Mouse (Mus musculus) liver, postnatal 0 days (tissue): ENCODE measurements around the gene Mta1. TPM values are rescaled to one million over a fixed set of nuclear protein-coding genes. Genes with fewer than 3 reads are reported as not detected.

ENCODE experiments used
- ATAC-seq: fragments of 200-750 bp; cut with Nextera tagmentation; 2 replicates; pipeline ENCODE4 v1.8.0; 2017; ENCODE audit warnings: mild to moderate bottlenecking, moderate library complexity
- DNase-seq: peaks from one replicate; pipeline ENCODE4 v3.0.0-alpha.2; 2016
- H3K27ac ChIP-seq: fragments of 300-500 bp; sonication (generic); 2 replicates; pipeline ENCODE4 v1.5.1; 2014; ENCODE audit warnings: antibody characterized with exemption, moderate library complexity, mild to moderate bottlenecking, low read depth
- H3K27me3 ChIP-seq: fragments of 300-500 bp; sonication (generic); 2 replicates; pipeline ENCODE4 v1.6.1; 2014; ENCODE audit warnings: low read length, control low read depth, mixed read lengths; ENCODE audit not compliant: insufficient read depth
- H3K36me3 ChIP-seq: fragments of 300-500 bp; sonication (generic); replicated peaks from 2 replicates; pipeline ENCODE4 v1.6.1; 2014; ENCODE audit warnings: mild to moderate bottlenecking, control low read depth, low read length, moderate library complexity, mixed read lengths; ENCODE audit not compliant: insufficient read depth
- H3K4me1 ChIP-seq: fragments of 300-500 bp; sonication (generic); 2 replicates; pipeline ENCODE4 v1.6.1; 2014; ENCODE audit warnings: antibody characterized with exemption, mild to moderate bottlenecking, control low read depth; ENCODE audit not compliant: insufficient read depth
- H3K4me2 ChIP-seq: fragments of 300-500 bp; sonication (generic); 2 replicates; pipeline ENCODE4 v1.6.1; 2014; ENCODE audit warnings: low read depth, mild to moderate bottlenecking, low read length, moderate library complexity, mixed read lengths
- H3K4me3 ChIP-seq: fragments of 300-500 bp; sonication (generic); 2 replicates; pipeline ENCODE4 v1.5.1; 2014; ENCODE audit warnings: low read depth, low read length
- H3K9ac ChIP-seq: fragments of 300-500 bp; sonication (generic); replicated peaks from 2 replicates; pipeline ENCODE4 v1.6.1; 2014; ENCODE audit warnings: mild to moderate bottlenecking, moderate library complexity
- H3K9me3 ChIP-seq: fragments of 300-500 bp; sonication (generic); 2 replicates; pipeline ENCODE4 v1.6.1; 2016; ENCODE audit warnings: mild to moderate bottlenecking, control low read depth, low read length, mixed read lengths
- CTCF ChIP-seq: sonication (generic); IDR thresholded peaks from 2 replicates; pipeline ENCODE4 v1.5.1; 2016; ENCODE audit warnings: antibody characterized with exemption, low read depth
- EP300 ChIP-seq: IDR thresholded peaks from 2 replicates; pipeline ENCODE4 v1.6.1; 2016; ENCODE audit warnings: antibody characterized with exemption, low read depth, mild to moderate bottlenecking
- WGBS: fragments of 180-500 bp; shearing (Covaris S2); extraction: QIAGEN DNeasy Blood & Tissue Kit; methylation state at CpG from one replicate; pipeline ENCODE4 v1.1.7; 2014; ENCODE audit not compliant: insufficient replicate concordance; 5-methylcytosine and 5-hydroxymethylcytosine counted together
- polyA plus RNA-seq: library from polyadenylated mRNA; unstranded; fragments of >200 nt; fragmentation: Nextera tagmentation; extraction: Ambion mirVana; gene quantifications from 2 replicates; pipeline ENCODE4 v1.2.1, GENCODE M21; 2015

Mta1 gene
- polyA plus RNA-seq, 1 experiment from 2014 or later = 3.9 TPM

- H3K4me3 ChIP-seq = no peak overlapping the region
- ATAC-seq (no peak), DNase-seq (no peak)
- no peaks in the 10 kb centered on the region for H3K9me3 ChIP-seq
- no peak for TF ChIP-seq EP300
- no peak for TF ChIP-seq CTCF
- no peak overlapping the region for H3K27ac ChIP-seq
- peaks cover 46% of the 10 kb centered on the region for H3K36me3 ChIP-seq
- H3K4me2 ChIP-seq = no peak overlapping the region
- H3K27me3 ChIP-seq = no peaks in the 10 kb centered on the region
- H3K4me1 ChIP-seq = no peaks in the 10 kb centered on the region
- H3K9ac ChIP-seq = no peak overlapping the region
- 78% methylated on average over 9 of the region's 9 CpGs for WGBS
Observed at GRCm38 (mm10) chr12:113061606-113062005, 36.5 kb upstream of the Mta1 start.

DNA sequence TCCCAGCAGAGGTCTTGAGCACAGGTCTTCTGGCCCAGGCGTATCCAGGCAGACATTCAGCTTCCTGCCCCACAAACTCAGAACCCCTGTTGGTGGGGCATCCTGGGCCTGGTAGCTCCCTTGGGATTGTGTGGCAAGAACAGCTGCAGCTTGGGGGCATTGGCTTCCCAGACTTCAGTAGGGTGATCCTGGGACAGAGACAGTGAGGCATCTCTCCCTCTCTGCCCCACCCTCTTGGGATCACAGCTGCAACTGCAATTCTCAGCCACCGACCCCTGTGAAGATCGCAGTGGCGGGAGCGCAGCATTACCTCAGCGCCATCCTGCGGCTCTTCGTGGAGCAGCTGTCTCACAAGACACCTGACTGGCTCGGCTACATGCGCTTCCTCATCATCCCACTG lies 35.9 kb upstream of the Mta1 start:
- WGBS = 87% methylated on average over 10 of the region's 10 CpGs
- ATAC-seq = no peak
- no peak for DNase-seq
- no peak overlapping the region for H3K4me3 ChIP-seq
- H3K27ac ChIP-seq = no peak overlapping the region
- H3K4me1 ChIP-seq = no peaks in the 10 kb centered on the region
- H3K27me3 ChIP-seq = no peaks in the 10 kb centered on the region
- H3K36me3 ChIP-seq = peaks cover 43% of the 10 kb centered on the region
- no peak overlapping the region for H3K9ac ChIP-seq
- H3K9me3 ChIP-seq = no peaks in the 10 kb centered on the region
- H3K4me2 ChIP-seq = no peak overlapping the region
- TF ChIP-seq EP300 (no peak), CTCF (0 out of 2 replicates have a peak, but pooled peaks have one; percentile 6)

DNA sequence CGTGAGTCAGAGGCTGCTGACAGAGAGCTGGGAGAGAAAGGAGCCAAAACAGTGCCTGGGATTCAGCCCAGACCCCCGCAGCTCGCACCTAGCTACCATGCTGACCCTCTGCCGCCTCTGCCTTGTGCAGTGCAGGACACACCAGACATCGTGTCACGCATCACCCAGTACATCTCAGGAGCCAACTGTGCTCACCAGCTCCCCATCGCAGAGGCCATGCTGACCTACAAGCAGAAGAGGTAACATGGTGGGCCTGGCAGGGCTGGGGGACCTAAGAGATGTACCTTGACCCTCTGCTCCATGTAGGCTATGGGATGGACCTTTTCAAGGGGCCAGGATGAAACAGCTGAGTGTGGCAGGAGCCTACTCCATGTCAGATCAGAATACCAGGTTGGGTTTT lies 34.4 kb upstream of the Mta1 start:
- Histone ChIP-seq H3K4me2 (no peak overlapping the region), H3K4me1 (no peaks in the 10 kb centered on the region), H3K9me3 (no peaks in the 10 kb centered on the region), H3K9ac (no peak overlapping the region), H3K36me3 (peaks cover 34% of the 10 kb centered on the region), H3K27ac (no peak overlapping the region), H3K27me3 (no peaks in the 10 kb centered on the region), H3K4me3 (no peak overlapping the region)
- 94% methylated on average over 7 of the region's 7 CpGs for WGBS
- TF ChIP-seq EP300 = no peak
- no peak for TF ChIP-seq CTCF
- DNase-seq = no peak
- no peak for ATAC-seq

GRCm38 (mm10) chr12:113068002-113068401 lies 30.1 kb upstream of the Mta1 start:
- 68% methylated on average over 7 of the region's 7 CpGs for WGBS

GRCm38 (mm10) chr12:113069389-113069788 lies 28.7 kb upstream of the Mta1 start:
- Histone ChIP-seq H3K4me3 (no peak overlapping the region), H3K27me3 (no peaks in the 10 kb centered on the region), H3K9ac (no peak overlapping the region), H3K27ac (no peak overlapping the region), H3K36me3 (peaks cover 28% of the 10 kb centered on the region), H3K4me2 (no peak overlapping the region), H3K4me1 (peaks cover 18% of the 10 kb centered on the region), H3K9me3 (no peaks in the 10 kb centered on the region)
- TF ChIP-seq CTCF (no peak), EP300 (no peak)
- DNase-seq (no peak), ATAC-seq (no peak)
- WGBS = 92% methylated on average over 6 of the region's 6 CpGs

More at GRCm38 (mm10) chr12:113068002-113068401, 30.1 kb upstream of the Mta1 start:
- ATAC-seq = no peak
- Histone ChIP-seq H3K9me3 (no peaks in the 10 kb centered on the region), H3K4me2 (no peak overlapping the region), H3K4me1 (0 out of 2 replicates have a peak, but pooled peaks cover 4% of the 10 kb centered on the region), H3K27ac (no peak overlapping the region), H3K27me3 (no peaks in the 10 kb centered on the region), H3K4me3 (no peak overlapping the region), H3K9ac (no peak overlapping the region), H3K36me3 (peaks cover 31% of the 10 kb centered on the region)
- DNase-seq = no peak
- no peak for TF ChIP-seq EP300
- TF ChIP-seq CTCF = no peak

GRCm38 (mm10) chr12:113071321-113071720 lies 26.8 kb upstream of the Mta1 start:
- H3K9ac ChIP-seq = no peak overlapping the region
- H3K4me2 ChIP-seq = no peak overlapping the region
- DNase-seq (no peak), ATAC-seq (no peak)
- no peaks in the 10 kb centered on the region for H3K27me3 ChIP-seq
- no peak overlapping the region for H3K4me3 ChIP-seq
- TF ChIP-seq EP300 (no peak), CTCF (no peak)
- peaks cover 30% of the 10 kb centered on the region for H3K4me1 ChIP-seq
- H3K27ac ChIP-seq = no peak overlapping the region
- peaks cover 26% of the 10 kb centered on the region for H3K36me3 ChIP-seq
- H3K9me3 ChIP-seq = no peaks in the 10 kb centered on the region
- 78% methylated on average over 6 of the region's 6 CpGs for WGBS

- no peak overlapping the region for H3K27ac ChIP-seq
- ATAC-seq (no peak), DNase-seq (no peak)
- H3K36me3 ChIP-seq = peaks cover 23% of the 10 kb centered on the region
- peaks cover 30% of the 10 kb centered on the region for H3K4me1 ChIP-seq
- no peak overlapping the region for H3K4me3 ChIP-seq
- TF ChIP-seq CTCF = no peak
- no peak for TF ChIP-seq EP300
- no peaks in the 10 kb centered on the region for H3K9me3 ChIP-seq
- no peaks in the 10 kb centered on the region for H3K27me3 ChIP-seq
- WGBS = 63% methylated on average over 6 of the region's 6 CpGs
- no peak overlapping the region for H3K9ac ChIP-seq
- H3K4me2 ChIP-seq = no peak overlapping the region
Observed at GRCm38 (mm10) chr12:113071827-113072226, 26.3 kb upstream of the Mta1 start.
